ENCODE assay signal across 8 mouse cellular contexts in genomic region chr12:49384295-49384875, GRCm38 (mm10). TPM values are rescaled to one million over a fixed set of nuclear protein-coding genes. Genes with fewer than 3 reads are reported as not detected.
A peak's percentile ranks its signal among the peaks of the same experiment; 100 is the strongest.
DNase-seq lines count a peak whose midpoint lies in the region; ATAC-seq lines count a peak whose summit lies in the region.

No protein-coding gene starts in this region.

- no peaks in the 10 kb centered on the region for H3K36me3 ChIP-seq in hindbrain, embryonic 10.5 days
- no peaks in the 10 kb centered on the region for H3K36me3 ChIP-seq in midbrain, embryonic 16.5 days (ENCODE audit: control insufficient read depth, insufficient read depth, low read length)

- H3K9ac ChIP-seq in midbrain, embryonic 16.5 days (ENCODE audit: low read depth, low read length): peak overlapping the region; percentile 41; the same call in 1 of the 2 replicates

- no peak for ATAC-seq in midbrain, embryonic 16.5 days

- peaks cover 99% of the 10 kb centered on the region for H3K27me3 ChIP-seq in hindbrain, embryonic 10.5 days (ENCODE audit: insufficient read depth, poor library complexity, severe bottlenecking)
- peaks cover 41% of the 10 kb centered on the region for H3K27me3 ChIP-seq in midbrain, embryonic 16.5 days (ENCODE audit: control insufficient read depth, insufficient read depth, low read depth, low read length)

- H3K4me2 ChIP-seq in midbrain, embryonic 16.5 days (ENCODE audit: low read length): 0 out of 2 replicates have a peak overlapping the region, but pooled peaks have one; percentile 17

- peak overlapping the region; percentile 52 for H3K4me3 ChIP-seq in hindbrain, embryonic 10.5 days
- peak overlapping the region; percentile 32 for H3K4me3 ChIP-seq in midbrain, embryonic 16.5 days (ENCODE audit: low read depth, low read length)

- H3K4me1 ChIP-seq in hindbrain, embryonic 10.5 days (replicated peaks): peaks cover 28% of the 10 kb centered on the region
- H3K4me1 ChIP-seq in midbrain, embryonic 16.5 days (ENCODE audit: control insufficient read depth, insufficient read depth, low read length): peaks cover 6% of the 10 kb centered on the region

- H3K9me3 ChIP-seq in hindbrain, embryonic 10.5 days: no peaks in the 10 kb centered on the region
- no peaks in the 10 kb centered on the region; the same call in 1 of the 2 replicates for H3K9me3 ChIP-seq in midbrain, embryonic 16.5 days (replicated peaks; ENCODE audit: control insufficient read depth, low read length, poor library complexity, severe bottlenecking)

- peak overlapping the region; percentile 65 for H3K27ac ChIP-seq in hindbrain, embryonic 10.5 days
- peak overlapping the region; percentile 55; the same call in 1 of the 2 replicates for H3K27ac ChIP-seq in midbrain, embryonic 16.5 days (ENCODE audit: low read length)

- peak; percentile 23 for DNase-seq in layer of hippocampus, adult 11-12 months (ENCODE audit: low spot score)
- DNase-seq in layer of hippocampus, postnatal 25 days (ENCODE audit: extremely low spot score in 1 of 2, low spot score in 1 of 2): no peak
- peak; percentile 42 for DNase-seq in embryo, embryonic 9.5 days (ENCODE audit: extremely low spot score)
- DNase-seq in hindbrain, embryonic 10.5 days (ENCODE audit: low spot score): peak; percentile 49
- DNase-seq in adrenal gland, postnatal 4 days (ENCODE audit: low spot score in 2 of 2): no peak
- no peak for DNase-seq in yolk sac, embryonic 10.5 days (ENCODE audit: low spot score)
- DNase-seq in adrenal gland, postnatal 25 days: no peak

- WGBS in hindbrain, embryonic 10.5 days: under 1% methylated on average over 59 of the region's 66 CpGs
- under 1% methylated on average over 53 of the region's 66 CpGs for WGBS in midbrain, embryonic 16.5 days

RNA-seq across cellular contexts. Expression of gene Gm43517, which starts 0.6 kb away (rescaled TPM):
- total RNA-seq in layer of hippocampus, postnatal 25 days (2021): 10 to 100 TPM in 1 of 2 experiments, 1 to 10 TPM in 1; 7.1 to 13.1 TPM
- not detected in 2 replicates for polyA plus RNA-seq in hindbrain, embryonic 10.5 days (2016; fragmentation: Nextera tagmentation; extraction: Ambion mirVana)
- polyA plus RNA-seq in midbrain, embryonic 16.5 days (2015; fragmentation: Nextera tagmentation; extraction: Ambion mirVana): 0.10 TPM in 1 of 2 replicates, not detected in the other
- total RNA-seq in adrenal gland, postnatal 4 days (2021): not detected
- not detected in 2 replicates for total RNA-seq in adrenal gland, postnatal 25 days (2021)

RNA-seq across cellular contexts. Expression of gene Foxg1, which starts 1.9 kb away (rescaled TPM):
- total RNA-seq in layer of hippocampus, postnatal 25 days (2021): 100 to 1,000 TPM; 148 to 181 TPM
- polyA plus RNA-seq in hindbrain, embryonic 10.5 days (2016; fragmentation: Nextera tagmentation; extraction: Ambion mirVana): 0.81 and 1.9 TPM in 2 replicates
- 1.7 and 2.5 TPM in 2 replicates for polyA plus RNA-seq in midbrain, embryonic 16.5 days (2015; fragmentation: Nextera tagmentation; extraction: Ambion mirVana)
- total RNA-seq in adrenal gland, postnatal 4 days (2021): under 1 TPM; 0.34 to 0.90 TPM
- not detected in 2 replicates for total RNA-seq in adrenal gland, postnatal 25 days (2021)

Comparison
In these comparisons a context has a peak if more than half of its experiments do, and no peak if none do; other contexts are left out.
1. DNase-seq: peak in layer of hippocampus, adult 11-12 months (single experiment), embryo, embryonic 9.5 days (single experiment) and hindbrain, embryonic 10.5 days (single experiment); none in layer of hippocampus, postnatal 25 days (0 of 2), adrenal gland, postnatal 4 days (0 of 2), yolk sac, embryonic 10.5 days (single experiment) and adrenal gland, postnatal 25 days (single experiment).
2. RNA of gene Foxg1, which starts 1.9 kb away (total RNA-seq): 148 to 181 TPM in layer of hippocampus, postnatal 25 days; 0.34 to 0.90 TPM in adrenal gland, postnatal 4 days and not detected in adrenal gland, postnatal 25 days; every median in the first group is over 10 times any median in the second.